Mouse (Mus musculus): ENCODE results near the gene Gdi2. TPM values are rescaled to one million over a fixed set of nuclear protein-coding genes. Genes with fewer than 3 reads are reported as not detected.

The Gdi2 gene
- polyA plus RNA-seq, 1 experiment from 2014 or later, result 448 TPM

DNA sequence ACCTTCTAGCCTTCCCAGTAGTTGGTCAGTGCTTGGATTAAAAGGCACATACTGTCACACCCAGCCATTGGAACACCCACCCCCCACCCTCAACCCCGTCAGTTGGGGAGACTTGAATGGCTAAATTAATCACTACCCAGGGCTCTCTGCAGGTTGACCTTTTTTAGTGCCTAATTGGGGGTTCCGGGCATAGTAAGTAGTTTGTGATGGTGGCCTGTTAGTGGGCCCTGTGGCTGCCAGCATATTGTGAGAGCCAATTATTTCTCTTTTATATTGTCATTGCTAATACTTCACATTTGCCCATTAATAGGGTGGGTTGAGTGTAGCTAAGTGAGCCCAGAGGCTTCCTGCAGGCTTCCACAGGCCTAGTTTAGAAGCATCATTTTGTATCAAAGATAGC is 2.3 kb downstream of the Gdi2 start:
- no peak for ATAC-seq (replicated peaks; ENCODE audit: low FRiP score, low TSS enrichment, low read depth)
- peak overlapping the region; percentile 67; the same call in 1 of the 2 replicates for H3K4me3 ChIP-seq (ENCODE audit: low read depth, low read length)
- no peaks in the 10 kb centered on the region for H3K27me3 ChIP-seq (replicated peaks; ENCODE audit: control insufficient read depth, insufficient read depth, low read length)
- no peak overlapping the region for H3K27ac ChIP-seq (ENCODE audit: low read depth)
- H3K4me2 ChIP-seq (ENCODE audit: low read length), result peak overlapping the region; percentile 61
- H3K9me3 ChIP-seq (ENCODE audit: control insufficient read depth, low read length), result peaks cover 4% of the 10 kb centered on the region; the same call in 1 of the 2 replicates
- H3K36me3 ChIP-seq (ENCODE audit: control insufficient read depth, insufficient read depth, low read length), result no peaks in the 10 kb centered on the region
- 42% methylated on average over 2 of the region's 2 CpGs for WGBS
- DNase-seq (ENCODE audit: low spot score), result no peak
- H3K9ac ChIP-seq (ENCODE audit: low read length), result no peak overlapping the region
- H3K4me1 ChIP-seq (replicated peaks; ENCODE audit: control insufficient read depth, insufficient read depth, low read length), result peaks cover 21% of the 10 kb centered on the region

- ATAC-seq (replicated peaks; ENCODE audit: low FRiP score, low TSS enrichment, low read depth), result no peak
- Histone ChIP-seq H3K9me3 (ENCODE audit: control insufficient read depth, low read length) (peaks cover 4% of the 10 kb centered on the region; the same call in 1 of the 2 replicates), H3K36me3 (ENCODE audit: control insufficient read depth, insufficient read depth, low read length) (0 out of 2 replicates have a peak, but pooled peaks cover 3% of the 10 kb centered on the region), H3K4me2 (ENCODE audit: low read length) (no peak overlapping the region), H3K9ac (ENCODE audit: low read length) (no peak overlapping the region), H3K27me3 (replicated peaks; ENCODE audit: control insufficient read depth, insufficient read depth, low read length) (no peaks in the 10 kb centered on the region), H3K4me1 (replicated peaks; ENCODE audit: control insufficient read depth, insufficient read depth, low read length) (peaks cover 21% of the 10 kb centered on the region), H3K27ac (ENCODE audit: low read depth) (no peak overlapping the region), H3K4me3 (ENCODE audit: low read depth, low read length) (no peak overlapping the region)
- no peak for DNase-seq (ENCODE audit: low spot score)
- WGBS, result 87% methylated on average over 2 of the region's 2 CpGs
These were observed 3.4 kb downstream of the Gdi2 start for GRCm38 (mm10) chr13:3541159-3541782.

GRCm38 (mm10) chr13:3544077-3544874 is 6.4 kb downstream of the Gdi2 start:
- peaks cover 20% of the 10 kb centered on the region for H3K36me3 ChIP-seq (ENCODE audit: control insufficient read depth, insufficient read depth, low read length)
- DNase-seq (ENCODE audit: low spot score) (no peak), ATAC-seq (replicated peaks; ENCODE audit: low FRiP score, low TSS enrichment, low read depth) (no peak)
- H3K27ac ChIP-seq (ENCODE audit: low read depth), result no peak overlapping the region
- 87% methylated on average over 4 of the region's 4 CpGs for WGBS
- no peak overlapping the region for H3K4me3 ChIP-seq (ENCODE audit: low read depth, low read length)
- no peaks in the 10 kb centered on the region for H3K27me3 ChIP-seq (replicated peaks; ENCODE audit: control insufficient read depth, insufficient read depth, low read length)
- peaks cover 20% of the 10 kb centered on the region for H3K4me1 ChIP-seq (replicated peaks; ENCODE audit: control insufficient read depth, insufficient read depth, low read length)
- H3K4me2 ChIP-seq (ENCODE audit: low read length), result no peak overlapping the region
- no peak overlapping the region for H3K9ac ChIP-seq (ENCODE audit: low read length)
- no peaks in the 10 kb centered on the region for H3K9me3 ChIP-seq (ENCODE audit: control insufficient read depth, low read length)

DNA sequence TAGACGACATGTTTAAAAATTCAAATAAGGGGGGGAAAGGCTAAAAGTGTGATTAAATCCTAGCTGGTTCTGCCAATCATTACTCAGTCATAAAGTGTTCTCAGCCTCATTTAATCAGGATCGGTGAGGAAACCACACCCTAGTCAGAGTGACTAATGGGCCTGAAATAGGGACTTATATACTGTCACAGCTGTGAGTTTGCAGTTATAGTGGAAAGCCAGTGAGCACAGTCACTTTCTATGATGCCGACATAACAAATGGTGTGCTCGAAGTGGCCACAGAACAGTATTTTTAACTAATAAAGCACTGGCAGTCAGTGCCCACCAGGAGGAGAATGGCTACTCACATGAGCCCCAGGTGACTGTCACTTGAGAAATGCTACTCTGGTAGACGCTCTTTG is 7.1 kb downstream of the Gdi2 start:
- DNase-seq (ENCODE audit: low spot score) (no peak), ATAC-seq (replicated peaks; ENCODE audit: low FRiP score, low TSS enrichment, low read depth) (no peak)
- WGBS, result 77% methylated on average over 5 of the region's 5 CpGs
- no peak overlapping the region for H3K27ac ChIP-seq (ENCODE audit: low read depth)
- H3K4me1 ChIP-seq (replicated peaks; ENCODE audit: control insufficient read depth, insufficient read depth, low read length), result peaks cover 14% of the 10 kb centered on the region
- H3K36me3 ChIP-seq (ENCODE audit: control insufficient read depth, insufficient read depth, low read length), result peaks cover 26% of the 10 kb centered on the region
- no peak overlapping the region for H3K4me2 ChIP-seq (ENCODE audit: low read length)
- no peak overlapping the region for H3K9ac ChIP-seq (ENCODE audit: low read length)
- no peaks in the 10 kb centered on the region for H3K9me3 ChIP-seq (ENCODE audit: control insufficient read depth, low read length)
- H3K4me3 ChIP-seq (ENCODE audit: low read depth, low read length), result no peak overlapping the region
- no peaks in the 10 kb centered on the region for H3K27me3 ChIP-seq (replicated peaks; ENCODE audit: control insufficient read depth, insufficient read depth, low read length)

DNA sequence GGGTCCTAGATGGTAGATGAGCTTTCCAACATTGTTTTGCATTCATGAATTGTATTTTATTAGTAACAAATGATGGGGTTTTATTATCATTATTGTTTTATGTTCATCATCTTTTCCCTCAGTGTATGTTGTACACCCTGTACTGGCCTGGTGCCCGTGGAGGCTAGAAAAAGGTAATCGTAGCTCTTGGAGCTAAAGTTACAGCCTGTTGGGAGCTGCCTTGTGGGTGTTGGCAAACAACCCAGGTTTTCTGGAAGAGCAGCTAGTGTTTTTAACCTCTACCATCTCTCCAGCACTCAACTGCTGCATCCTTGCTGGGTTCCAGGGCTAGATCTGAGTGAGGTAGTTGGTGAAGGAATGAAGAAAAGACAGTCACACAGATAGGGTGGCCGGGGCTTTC is 9.5 kb downstream of the Gdi2 start:
- Histone ChIP-seq H3K4me3 (ENCODE audit: low read depth, low read length) (no peak overlapping the region), H3K9ac (ENCODE audit: low read length) (no peak overlapping the region), H3K4me2 (ENCODE audit: low read length) (no peak overlapping the region), H3K4me1 (replicated peaks; ENCODE audit: control insufficient read depth, insufficient read depth, low read length) (peaks cover 3% of the 10 kb centered on the region; the same call in 1 of the 2 replicates), H3K27me3 (replicated peaks; ENCODE audit: control insufficient read depth, insufficient read depth, low read length) (no peaks in the 10 kb centered on the region), H3K27ac (ENCODE audit: low read depth) (no peak overlapping the region), H3K36me3 (ENCODE audit: control insufficient read depth, insufficient read depth, low read length) (peaks cover 46% of the 10 kb centered on the region), H3K9me3 (ENCODE audit: control insufficient read depth, low read length) (no peaks in the 10 kb centered on the region)
- DNase-seq (ENCODE audit: low spot score) (no peak), ATAC-seq (replicated peaks; ENCODE audit: low FRiP score, low TSS enrichment, low read depth) (no peak)
- WGBS, result 94% methylated on average over 3 of the region's 3 CpGs

DNA sequence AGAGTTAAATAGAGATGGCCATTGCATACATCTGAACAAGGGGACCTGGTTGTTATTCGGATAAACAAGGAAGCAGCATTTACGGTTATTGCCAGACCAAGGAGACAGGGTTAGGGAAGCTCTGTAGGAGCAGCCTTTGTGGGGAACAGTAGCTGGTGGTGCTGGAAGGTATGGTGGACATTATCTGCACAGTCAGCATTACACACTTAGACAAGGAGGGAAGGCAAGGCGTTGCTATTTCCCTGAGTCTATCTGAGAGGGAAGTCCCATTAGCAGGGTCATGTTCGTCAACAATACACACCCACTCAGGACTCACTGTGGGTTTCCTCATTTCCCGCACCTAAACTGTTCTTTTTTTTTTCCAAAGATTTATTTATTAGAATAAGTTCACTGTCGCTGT is 10.0 kb downstream of the Gdi2 start:
- H3K27me3 ChIP-seq (replicated peaks; ENCODE audit: control insufficient read depth, insufficient read depth, low read length), result no peaks in the 10 kb centered on the region
- DNase-seq (ENCODE audit: low spot score), result no peak
- H3K9me3 ChIP-seq (ENCODE audit: control insufficient read depth, low read length), result no peaks in the 10 kb centered on the region
- no peak overlapping the region for H3K4me3 ChIP-seq (ENCODE audit: low read depth, low read length)
- no peak for ATAC-seq (replicated peaks; ENCODE audit: low FRiP score, low TSS enrichment, low read depth)
- no peak overlapping the region for H3K27ac ChIP-seq (ENCODE audit: low read depth)
- no peak overlapping the region for H3K4me2 ChIP-seq (ENCODE audit: low read length)
- H3K36me3 ChIP-seq (ENCODE audit: control insufficient read depth, insufficient read depth, low read length), result peaks cover 49% of the 10 kb centered on the region
- 89% methylated on average over 6 of the region's 6 CpGs for WGBS
- no peak overlapping the region for H3K9ac ChIP-seq (ENCODE audit: low read length)
- peaks cover 3% of the 10 kb centered on the region; the same call in 1 of the 2 replicates for H3K4me1 ChIP-seq (replicated peaks; ENCODE audit: control insufficient read depth, insufficient read depth, low read length)

DNA sequence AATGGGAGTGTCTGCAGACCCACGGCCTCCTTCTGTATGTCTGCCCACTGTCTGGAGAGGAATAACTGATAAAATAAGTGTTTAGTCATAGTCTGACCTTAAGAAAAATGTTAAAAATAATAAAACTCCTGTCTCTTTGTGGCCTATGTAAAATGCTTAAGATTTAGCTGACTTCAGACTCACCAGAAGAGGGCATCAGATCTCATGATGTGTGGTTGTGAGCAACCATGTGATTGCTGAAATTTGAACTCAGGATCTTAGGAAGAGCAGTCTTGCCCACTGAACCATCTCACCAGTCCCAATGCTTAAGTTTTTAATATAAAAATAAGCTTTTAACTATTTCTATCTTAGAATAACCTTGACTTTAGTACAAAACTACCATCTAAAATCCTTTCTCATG is 25.3 kb downstream of the Gdi2 start:
- H3K36me3 ChIP-seq (ENCODE audit: control insufficient read depth, insufficient read depth, low read length), result peaks cover 91% of the 10 kb centered on the region
- WGBS, result 100% methylated on average over 1 of the region's 1 CpGs

DNA sequence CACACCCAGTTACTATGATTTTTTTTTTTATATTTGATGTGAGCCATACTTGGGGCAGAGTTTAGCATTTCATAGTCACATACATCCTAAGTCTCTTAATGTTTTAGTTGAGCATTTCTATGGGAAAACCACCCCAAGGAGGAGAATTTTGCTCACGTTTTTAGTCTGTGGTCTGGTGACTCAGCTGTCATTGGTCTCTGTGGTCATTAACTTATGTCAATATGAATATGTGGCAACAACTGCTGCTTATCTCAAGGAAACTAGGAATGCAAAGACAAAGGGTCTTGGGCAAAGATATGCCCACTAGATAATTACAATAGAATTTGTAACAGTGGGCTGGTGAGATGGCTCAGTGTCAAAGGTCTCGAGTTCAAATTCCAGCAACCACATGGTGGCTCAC is 26.1 kb downstream of the Gdi2 start:
- peaks cover 91% of the 10 kb centered on the region for H3K36me3 ChIP-seq (ENCODE audit: control insufficient read depth, insufficient read depth, low read length)

More for the DNA sequence above, 25.3 kb downstream of the Gdi2 start:
- no peak overlapping the region for H3K27ac ChIP-seq (ENCODE audit: low read depth)
- H3K9me3 ChIP-seq (ENCODE audit: control insufficient read depth, low read length), result no peaks in the 10 kb centered on the region
- ATAC-seq (replicated peaks; ENCODE audit: low FRiP score, low TSS enrichment, low read depth) (peak; percentile 24), DNase-seq (ENCODE audit: low spot score) (no peak)
- H3K27me3 ChIP-seq (replicated peaks; ENCODE audit: control insufficient read depth, insufficient read depth, low read length), result no peaks in the 10 kb centered on the region
- H3K9ac ChIP-seq (ENCODE audit: low read length), result no peak overlapping the region
- H3K4me1 ChIP-seq (replicated peaks; ENCODE audit: control insufficient read depth, insufficient read depth, low read length), result no peaks in the 10 kb centered on the region
- no peak overlapping the region for H3K4me3 ChIP-seq (ENCODE audit: low read depth, low read length)
- H3K4me2 ChIP-seq (ENCODE audit: low read length), result no peak overlapping the region

More for the DNA sequence above, 26.1 kb downstream of the Gdi2 start:
- DNase-seq (ENCODE audit: low spot score) (no peak), ATAC-seq (replicated peaks; ENCODE audit: low FRiP score, low TSS enrichment, low read depth) (no peak)
- 76% methylated on average over 2 of the region's 2 CpGs for WGBS
- no peak overlapping the region for H3K9ac ChIP-seq (ENCODE audit: low read length)
- H3K4me3 ChIP-seq (ENCODE audit: low read depth, low read length), result no peak overlapping the region
- H3K9me3 ChIP-seq (ENCODE audit: control insufficient read depth, low read length), result no peaks in the 10 kb centered on the region
- H3K4me1 ChIP-seq (replicated peaks; ENCODE audit: control insufficient read depth, insufficient read depth, low read length), result no peaks in the 10 kb centered on the region
- no peaks in the 10 kb centered on the region for H3K27me3 ChIP-seq (replicated peaks; ENCODE audit: control insufficient read depth, insufficient read depth, low read length)
- no peak overlapping the region for H3K27ac ChIP-seq (ENCODE audit: low read depth)
- no peak overlapping the region for H3K4me2 ChIP-seq (ENCODE audit: low read length)
